Mouse (Mus musculus) limb, embryonic 12.5 days (tissue): Measurements from ENCODE around the gene Map3k1. TPM values are rescaled to one million over a fixed set of nuclear protein-coding genes. Genes with fewer than 3 reads are reported as not detected.

Experiments
- ATAC-seq: fragments of 200-750 bp; cut with Nextera tagmentation; 2 replicates; pipeline ENCODE4 v1.8.0; 2017; ENCODE audit warnings: low read depth, moderate TSS enrichment; ENCODE audit not compliant: insufficient number of reproducible peaks, insufficient read depth, low FRiP score, low TSS enrichment
- H3K27ac ChIP-seq: fragments of 300-500 bp; sonication (generic); 2 replicates; pipeline ENCODE4 v1.5.1; 2016; ENCODE audit warnings: mild to moderate bottlenecking, moderate library complexity
- H3K27me3 ChIP-seq: fragments of 300-500 bp; sonication (generic); 2 replicates; pipeline ENCODE4 v1.6.1; 2016; ENCODE audit warnings: mild to moderate bottlenecking, moderate library complexity
- H3K36me3 ChIP-seq: fragments of 300-500 bp; sonication (generic); 2 replicates; pipeline ENCODE4 v1.6.1; 2016; ENCODE audit warnings: mild to moderate bottlenecking, moderate library complexity
- H3K4me1 ChIP-seq: fragments of 300-500 bp; sonication (generic); replicated peaks from 2 replicates; pipeline ENCODE4 v1.6.1; 2016
- H3K4me2 ChIP-seq: fragments of 300-500 bp; sonication (generic); 2 replicates; pipeline ENCODE4 v1.6.1; 2016; ENCODE audit warnings: mild to moderate bottlenecking, moderate library complexity
- H3K4me3 ChIP-seq: fragments of 300-500 bp; sonication (generic); replicated peaks from 2 replicates; pipeline ENCODE4 v1.5.1; 2016; ENCODE audit warnings: mild to moderate bottlenecking
- H3K9ac ChIP-seq: fragments of 300-500 bp; sonication (generic); replicated peaks from 2 replicates; pipeline ENCODE4 v1.6.1; 2016; ENCODE audit warnings: mild to moderate bottlenecking, moderate library complexity
- H3K9me3 ChIP-seq: fragments of 300-500 bp; sonication (generic); 2 replicates; pipeline ENCODE4 v1.6.1; 2016; ENCODE audit warnings: mild to moderate bottlenecking, moderate library complexity
- WGBS: fragments of 180-500 bp; shearing (Covaris S2); methylation state at CpG from one replicate; pipeline ENCODE4 v1.1.7; 2016; 5-methylcytosine and 5-hydroxymethylcytosine counted together
- polyA plus RNA-seq: library from polyadenylated mRNA; unstranded; fragments of >200 nt; fragmentation: Nextera tagmentation; extraction: Ambion mirVana; gene quantifications from 2 replicates; pipeline ENCODE4 v1.2.1, GENCODE M21; 2016

Map3k1 gene
- 14.5 and 15.6 TPM in 2 replicates for polyA plus RNA-seq

- H3K4me2 ChIP-seq = peak within 1 kb of the TSS; percentile 93
- WGBS = under 1% methylated on average over 95 of the region's 136 CpGs
- H3K36me3 ChIP-seq = no peaks in the 10 kb centered on the region
- H3K27ac ChIP-seq = peak within 1 kb of the TSS; percentile 96
- ATAC-seq = peak; percentile 76
- peaks cover 32% of the 10 kb centered on the region for H3K4me1 ChIP-seq
- no peaks in the 10 kb centered on the region for H3K9me3 ChIP-seq
- H3K4me3 ChIP-seq = peak within 1 kb of the TSS; percentile 98
- peak within 1 kb of the TSS; percentile 93 for H3K9ac ChIP-seq
- H3K27me3 ChIP-seq = peaks cover 10% of the 10 kb centered on the region; the same call in 1 of the 2 replicates
Observed at GRCm38 (mm10) chr13:111808637-111809465, at the start of gene Map3k1. Gene Map3k1 (minus strand): TSS chr13:111808993.

GRCm38 (mm10) chr13:111856786-111857455, 48.1 kb upstream of the Map3k1 start:
- H3K4me2 ChIP-seq = no peak overlapping the region
- no peaks in the 10 kb centered on the region for H3K36me3 ChIP-seq
- ATAC-seq = no peak
- H3K27ac ChIP-seq = no peak overlapping the region
- H3K9me3 ChIP-seq = no peaks in the 10 kb centered on the region
- no peak overlapping the region for H3K4me3 ChIP-seq
- WGBS = 85% methylated on average over 7 of the region's 7 CpGs
- no peaks in the 10 kb centered on the region for H3K27me3 ChIP-seq
- H3K9ac ChIP-seq = no peak overlapping the region
- H3K4me1 ChIP-seq = no peaks in the 10 kb centered on the region

GRCm38 (mm10) chr13:111856232-111856631, 47.4 kb upstream of the Map3k1 start:
- Histone ChIP-seq H3K27me3 (no peaks in the 10 kb centered on the region), H3K9ac (no peak overlapping the region), H3K4me3 (no peak overlapping the region), H3K9me3 (no peaks in the 10 kb centered on the region), H3K4me1 (no peaks in the 10 kb centered on the region), H3K4me2 (no peak overlapping the region), H3K36me3 (no peaks in the 10 kb centered on the region), H3K27ac (no peak overlapping the region)
- 90% methylated on average over 7 of the region's 7 CpGs for WGBS
- ATAC-seq = no peak

DNA sequence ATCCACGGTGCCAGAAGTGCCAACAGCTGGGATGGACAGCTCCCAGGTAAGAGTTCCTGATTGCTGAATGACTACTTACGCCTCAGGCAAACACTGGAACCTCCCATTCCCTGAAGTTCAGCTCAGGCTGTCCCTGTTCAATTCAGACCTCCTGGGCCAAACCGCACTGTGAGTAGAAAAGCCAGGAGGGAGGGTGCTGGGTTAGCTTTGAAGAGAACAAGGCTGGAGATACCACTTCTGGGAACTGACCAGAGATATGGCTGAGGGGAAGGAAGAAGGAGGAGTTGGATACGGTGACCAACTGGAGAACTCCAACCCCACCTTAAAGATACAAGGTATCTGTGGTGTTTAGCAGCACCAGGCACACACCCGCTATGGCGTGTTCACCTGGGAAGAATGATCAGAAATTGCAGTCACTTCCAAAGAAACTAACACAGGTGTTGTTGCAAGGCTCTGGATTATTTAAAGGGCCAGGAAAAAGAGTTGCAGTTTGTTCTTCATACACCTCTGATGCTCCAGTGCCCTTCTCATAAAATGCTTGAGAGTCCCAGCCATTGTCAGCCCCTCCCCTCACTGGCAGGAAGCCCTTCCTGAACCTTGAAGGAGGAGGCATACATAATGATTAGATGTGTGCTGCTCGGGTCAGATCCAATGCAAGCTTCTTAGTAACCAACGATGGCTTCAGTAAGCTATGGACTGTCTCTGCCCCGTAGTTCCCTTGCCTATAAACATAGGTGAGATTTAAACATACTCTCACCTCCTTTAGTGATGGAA, 43.8 kb upstream of the Map3k1 start:
- no peak for ATAC-seq
- Histone ChIP-seq H3K27me3 (no peaks in the 10 kb centered on the region), H3K27ac (no peak overlapping the region), H3K4me2 (no peak overlapping the region), H3K4me3 (no peak overlapping the region), H3K9ac (no peak overlapping the region), H3K9me3 (no peaks in the 10 kb centered on the region), H3K4me1 (no peaks in the 10 kb centered on the region), H3K36me3 (no peaks in the 10 kb centered on the region)
- WGBS = 87% methylated on average over 9 of the region's 9 CpGs

GRCm38 (mm10) chr13:111850046-111850837, 41.4 kb upstream of the Map3k1 start:
- WGBS = 95% methylated on average over 12 of the region's 12 CpGs
- ATAC-seq = no peak
- H3K9ac ChIP-seq = no peak overlapping the region
- H3K4me1 ChIP-seq = 0 out of 2 replicates have a peak, but pooled peaks cover 4% of the 10 kb centered on the region
- H3K4me3 ChIP-seq = no peak overlapping the region
- no peak overlapping the region for H3K27ac ChIP-seq
- no peaks in the 10 kb centered on the region for H3K9me3 ChIP-seq
- no peaks in the 10 kb centered on the region for H3K27me3 ChIP-seq
- no peaks in the 10 kb centered on the region for H3K36me3 ChIP-seq
- no peak overlapping the region for H3K4me2 ChIP-seq

- 26% methylated on average over 9 of the region's 9 CpGs for WGBS
- no peak overlapping the region for H3K4me3 ChIP-seq
- no peaks in the 10 kb centered on the region for H3K9me3 ChIP-seq
- H3K27me3 ChIP-seq = no peaks in the 10 kb centered on the region
- H3K36me3 ChIP-seq = no peaks in the 10 kb centered on the region
- H3K4me1 ChIP-seq = 0 out of 2 replicates have a peak, but pooled peaks cover 5% of the 10 kb centered on the region
- no peak overlapping the region for H3K27ac ChIP-seq
- H3K4me2 ChIP-seq = no peak overlapping the region
- no peak for ATAC-seq
- no peak overlapping the region for H3K9ac ChIP-seq
Observed at GRCm38 (mm10) chr13:111845471-111845870, 36.7 kb upstream of the Map3k1 start.

- 0 out of 2 replicates have a peak, but pooled peaks cover 5% of the 10 kb centered on the region for H3K4me1 ChIP-seq
- no peak overlapping the region for H3K4me2 ChIP-seq
- no peaks in the 10 kb centered on the region for H3K27me3 ChIP-seq
- no peak overlapping the region for H3K27ac ChIP-seq
- H3K4me3 ChIP-seq = no peak overlapping the region
- H3K9ac ChIP-seq = no peak overlapping the region
- no peaks in the 10 kb centered on the region for H3K36me3 ChIP-seq
- no peak for ATAC-seq
- WGBS = 85% methylated on average over 3 of the region's 3 CpGs
- H3K9me3 ChIP-seq = no peaks in the 10 kb centered on the region
Observed at GRCm38 (mm10) chr13:111844313-111844712, 35.5 kb upstream of the Map3k1 start.

GRCm38 (mm10) chr13:111835787-111836186, 27.0 kb upstream of the Map3k1 start:
- Histone ChIP-seq H3K9me3 (no peaks in the 10 kb centered on the region), H3K27me3 (no peaks in the 10 kb centered on the region), H3K4me2 (no peak overlapping the region), H3K4me1 (no peaks in the 10 kb centered on the region), H3K27ac (no peak overlapping the region), H3K9ac (no peak overlapping the region), H3K4me3 (no peak overlapping the region), H3K36me3 (no peaks in the 10 kb centered on the region)
- no peak for ATAC-seq
- 55% methylated on average over 8 of the region's 8 CpGs for WGBS

GRCm38 (mm10) chr13:111834613-111835012, 25.8 kb upstream of the Map3k1 start:
- Histone ChIP-seq H3K4me1 (0 out of 2 replicates have a peak, but pooled peaks cover under 1% of the 10 kb centered on the region), H3K4me3 (no peak overlapping the region), H3K9ac (no peak overlapping the region), H3K36me3 (no peaks in the 10 kb centered on the region), H3K27ac (no peak overlapping the region), H3K27me3 (no peaks in the 10 kb centered on the region), H3K9me3 (no peaks in the 10 kb centered on the region), H3K4me2 (no peak overlapping the region)
- ATAC-seq = no peak
- 55% methylated on average over 11 of the region's 11 CpGs for WGBS

- H3K9ac ChIP-seq = no peak overlapping the region
- no peak overlapping the region for H3K4me3 ChIP-seq
- 40% methylated on average over 2 of the region's 2 CpGs for WGBS
- peaks cover 5% of the 10 kb centered on the region; the same call in 1 of the 2 replicates for H3K4me1 ChIP-seq
- ATAC-seq = no peak
- H3K27ac ChIP-seq = no peak overlapping the region
- no peak overlapping the region for H3K4me2 ChIP-seq
- H3K9me3 ChIP-seq = no peaks in the 10 kb centered on the region
- H3K36me3 ChIP-seq = no peaks in the 10 kb centered on the region
- no peaks in the 10 kb centered on the region for H3K27me3 ChIP-seq
Observed at GRCm38 (mm10) chr13:111829473-111829872, 20.7 kb upstream of the Map3k1 start.
